Mouse (Mus musculus): ENCODE data around the gene Gm49320. TPM values are rescaled to one million over a fixed set of nuclear protein-coding genes. Genes with fewer than 3 reads are reported as not detected.
A peak's percentile ranks its signal among the peaks of the same experiment; 100 is the strongest.
"Not testable (repeated sequence)": the region's sequence is repeated elsewhere in the genome, so short reads cannot be mapped to it uniquely, and the experiment has no call there.

The Gm49320 gene
- total RNA-seq, 2 experiments from 2014 or later: 0.46 to 0.62 TPM

DNA sequence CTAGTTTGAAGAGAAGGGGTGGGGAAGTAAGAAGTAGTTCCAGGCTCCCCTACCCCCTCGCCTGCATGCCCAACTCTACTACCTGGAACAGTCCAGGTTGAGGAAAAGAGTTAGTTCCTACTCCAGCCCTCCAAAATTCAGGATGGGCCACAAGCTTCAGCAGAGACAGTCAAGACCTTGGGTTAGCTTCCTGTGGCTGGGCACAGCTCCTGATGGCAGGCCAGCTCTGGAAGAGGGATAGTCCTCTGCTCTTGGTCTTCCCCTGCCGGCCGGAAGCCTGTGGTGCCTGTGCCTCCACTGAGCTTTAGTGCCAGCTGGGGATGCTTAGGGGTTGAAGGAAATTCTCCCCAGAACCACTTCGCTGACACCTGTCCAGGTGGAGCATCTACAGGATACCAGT is 12.3 kb upstream of the Gm49320 start:
- DNase-seq (ENCODE audit: low spot score in 2 of 2): no peak

DNA sequence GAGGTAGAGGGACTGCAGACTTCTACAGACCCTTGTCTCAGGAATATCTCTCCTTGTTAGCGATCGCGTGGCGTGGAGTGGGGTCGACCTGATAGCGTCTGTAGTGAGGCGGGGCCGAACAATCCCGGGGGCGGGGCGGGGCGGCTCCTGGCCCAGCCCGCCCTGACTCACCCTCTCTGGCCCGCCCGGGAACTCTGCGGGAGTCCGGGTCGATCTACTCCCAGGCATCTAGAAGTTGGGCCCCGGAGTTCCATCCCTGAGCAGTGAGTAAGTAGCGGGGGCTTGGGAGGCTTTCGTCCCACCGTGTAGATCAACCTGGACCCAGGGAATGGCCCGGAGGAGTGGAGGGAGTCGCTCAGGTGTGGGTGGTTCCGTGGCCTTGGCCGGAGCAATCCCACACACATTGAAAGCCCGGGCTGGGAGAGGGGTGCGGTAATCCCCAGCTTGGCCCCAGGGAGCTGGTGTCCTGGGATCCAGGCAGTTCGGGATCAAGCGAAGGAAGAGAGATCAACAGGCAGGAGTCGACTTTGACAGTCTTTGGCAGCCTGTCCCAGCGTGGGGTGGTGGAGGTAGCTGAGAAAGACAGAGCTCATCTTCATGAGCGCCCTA is 11.8 kb upstream of the Gm49320 start, which contains the start of gene Lrrc8e:
Lrrc8e (plus strand) TSS at position 89 of the 609 bp plus-strand sequence.
- DNase-seq (ENCODE audit: low spot score in 2 of 2): no peak

DNA sequence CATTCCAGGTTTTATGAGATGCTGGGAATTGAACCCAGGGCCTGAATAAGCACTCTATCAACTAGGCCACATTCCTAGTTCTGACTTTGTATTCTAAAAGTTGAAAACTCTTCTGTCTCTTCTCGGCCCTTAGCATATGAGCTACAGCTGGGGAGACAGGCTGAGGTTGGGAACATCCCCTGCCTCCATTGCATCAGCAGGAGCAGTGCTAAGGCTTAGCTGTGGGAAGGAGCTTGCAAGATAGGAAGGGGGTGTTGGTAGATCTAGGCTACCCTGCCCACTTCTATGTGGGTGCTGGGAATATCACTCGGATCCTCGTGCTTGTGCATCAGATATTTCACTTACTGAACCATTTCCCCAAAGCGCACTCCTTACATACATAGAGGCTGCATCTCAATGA is 10.7 kb upstream of the Gm49320 start:
- no peak for DNase-seq (ENCODE audit: low spot score in 2 of 2)

DNA sequence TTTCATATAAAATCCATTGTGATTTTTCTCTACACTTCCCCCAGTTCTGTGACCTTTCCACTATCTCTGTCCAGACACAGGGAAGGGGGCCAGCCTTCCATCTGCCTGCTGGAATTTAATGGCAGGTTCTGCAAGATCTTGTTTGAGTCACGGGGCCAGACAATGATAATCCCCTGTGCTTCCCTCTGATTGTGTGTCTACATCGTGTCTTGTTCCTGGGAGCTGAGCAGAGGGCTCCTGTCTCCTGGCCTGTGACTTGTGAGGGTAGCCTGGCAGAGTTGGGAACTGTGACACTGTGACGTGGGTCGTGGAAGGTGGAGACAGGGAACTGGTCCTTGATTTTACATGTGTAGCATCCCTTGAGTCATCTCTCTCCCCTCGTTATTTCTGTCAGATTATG is 8.9 kb upstream of the Gm49320 start:
- DNase-seq (ENCODE audit: low spot score in 2 of 2): no peak

DNA sequence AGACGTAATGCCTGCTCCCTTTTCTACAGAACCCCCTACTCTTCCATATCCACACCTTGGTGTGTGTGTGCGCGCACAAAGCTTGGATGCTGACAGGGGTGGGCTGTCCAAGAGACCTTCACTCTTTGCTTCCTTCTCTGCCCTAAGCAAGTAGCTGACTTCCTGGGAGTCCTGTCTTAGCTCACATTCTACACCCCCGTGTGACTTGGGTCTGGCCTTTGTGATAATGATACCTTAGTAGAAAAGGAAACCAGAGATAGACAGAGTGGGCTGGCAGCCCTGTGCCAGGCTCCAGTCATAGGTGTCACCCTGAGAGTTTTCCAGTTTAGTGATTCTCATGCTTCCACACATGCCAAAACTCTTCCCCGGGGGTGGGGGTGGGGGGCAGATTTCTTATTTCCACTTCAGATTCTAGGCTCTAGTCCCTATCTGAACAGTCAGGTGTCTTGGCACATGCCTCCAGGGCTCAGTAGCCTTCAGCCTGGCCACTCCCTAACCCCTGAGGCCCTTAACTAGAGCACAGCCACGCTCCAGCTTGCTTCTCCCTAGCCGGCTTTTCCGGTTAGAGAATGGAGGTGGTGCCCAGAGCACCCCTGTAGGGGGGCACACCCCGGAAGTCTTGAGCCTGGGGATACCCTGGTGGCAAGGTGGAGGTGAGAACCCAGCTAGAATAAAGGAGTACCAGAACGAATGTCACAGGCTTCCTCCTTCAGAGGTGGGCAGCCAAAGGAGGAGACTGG is 7.9 kb upstream of the Gm49320 start:
- DNase-seq (ENCODE audit: low spot score in 2 of 2): no peak

DNA sequence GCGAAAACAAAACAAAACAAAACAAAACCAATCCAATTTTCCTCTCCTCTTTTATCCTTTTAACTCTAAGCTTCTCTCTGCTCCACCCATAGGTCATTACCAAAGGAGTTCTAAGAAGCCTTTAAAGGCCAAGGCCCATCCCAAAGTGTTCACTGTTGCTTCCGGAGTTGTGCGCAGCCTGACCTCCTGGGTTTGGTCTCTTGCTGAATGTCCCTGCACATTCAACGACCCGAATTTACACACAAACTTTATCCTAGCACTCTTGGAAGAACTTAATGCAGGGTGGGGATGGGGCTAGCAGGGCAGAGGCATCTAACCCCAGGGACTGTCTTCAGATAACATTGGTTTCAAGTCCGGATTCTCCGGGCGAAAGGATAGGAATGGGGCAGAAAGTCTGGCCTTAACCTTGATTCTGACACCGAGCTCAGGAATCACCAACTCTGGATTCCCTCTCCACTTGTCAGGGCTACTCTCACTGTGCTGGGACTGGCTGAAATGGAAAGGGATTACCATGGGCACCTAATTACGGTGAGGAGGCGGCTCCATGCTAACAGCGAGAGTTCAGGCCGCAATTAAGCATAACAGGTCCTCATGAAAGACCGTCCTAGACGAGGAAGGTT is 741 bp upstream of the Gm49320 start:
- DNase-seq (ENCODE audit: low spot score in 2 of 2): no peak

DNA sequence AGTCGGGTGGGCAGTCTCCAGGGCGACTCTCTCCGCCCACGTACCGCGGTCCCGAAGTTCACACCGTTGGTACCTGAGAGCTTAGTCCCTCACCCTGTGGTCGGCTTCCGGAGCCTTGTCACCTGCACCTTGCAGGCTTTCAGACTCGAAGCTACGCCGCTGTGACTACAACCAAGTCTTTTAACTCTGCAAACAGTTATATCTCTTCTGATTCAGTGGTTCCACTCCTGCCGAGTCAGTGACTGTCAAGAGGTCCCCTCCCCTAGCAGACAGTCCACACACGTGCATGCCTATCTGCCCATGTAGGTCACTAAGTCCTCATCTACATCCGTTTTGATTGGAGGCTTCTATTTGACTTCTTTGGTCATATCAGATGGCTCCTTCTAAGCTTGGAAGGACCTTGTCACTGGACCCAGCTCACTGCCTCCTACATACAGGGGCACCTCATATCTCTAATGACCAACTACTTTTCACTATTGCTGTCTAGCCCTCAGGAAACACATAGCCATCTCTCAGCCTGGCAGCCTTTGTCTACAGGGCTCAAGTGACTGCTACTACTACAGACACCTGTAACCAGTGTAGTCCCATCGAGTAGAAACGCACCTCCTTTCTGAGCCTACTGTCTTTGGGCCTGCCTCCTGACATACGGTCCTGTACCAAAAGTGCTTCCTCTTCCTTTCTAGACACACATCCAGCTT is 677 bp downstream of the Gm49320 start:
- no peak for DNase-seq (ENCODE audit: low spot score in 2 of 2)

DNA sequence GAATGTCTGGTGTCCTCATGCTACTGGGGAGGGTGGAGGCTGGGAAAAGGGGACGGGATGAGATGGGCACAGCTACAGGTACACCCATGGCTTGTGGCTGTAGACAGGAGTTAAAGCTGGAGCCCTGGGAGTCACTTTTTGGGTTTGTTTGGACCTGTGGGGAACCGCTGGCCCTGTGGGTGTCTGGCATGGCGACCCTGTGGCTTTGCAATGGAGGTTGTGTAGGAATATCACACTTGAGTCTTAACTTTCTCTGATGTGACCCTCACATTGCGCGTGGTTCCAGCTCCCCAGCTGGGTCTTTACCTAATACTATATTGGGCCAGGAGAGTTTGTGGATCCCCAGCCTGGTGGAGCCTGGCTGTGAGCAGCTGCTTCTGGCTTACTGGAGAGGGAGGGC is 6.4 kb downstream of the Gm49320 start:
- no peak for DNase-seq (ENCODE audit: low spot score in 2 of 2)

DNA sequence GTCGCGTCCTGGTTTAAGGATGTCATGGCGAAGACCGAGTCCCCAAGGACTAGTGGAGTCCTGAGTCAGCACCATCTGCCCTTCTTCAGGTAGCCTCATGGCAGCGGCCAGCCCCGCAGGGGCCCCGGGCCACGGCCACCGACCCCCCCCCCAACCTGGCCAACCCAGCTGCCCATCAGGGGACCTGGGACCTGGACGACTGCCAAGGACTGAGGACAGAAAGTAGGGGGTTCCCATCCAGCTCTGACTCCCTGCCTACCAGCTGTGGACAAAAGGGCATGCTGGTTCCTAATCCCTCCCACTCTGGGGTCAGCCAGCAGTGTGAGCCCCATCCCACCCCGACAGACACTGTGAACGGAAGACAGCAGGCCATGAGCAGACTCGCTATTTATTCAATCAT is 7.1 kb downstream of the Gm49320 start:
- DNase-seq (ENCODE audit: low spot score in 2 of 2): no peak

DNA sequence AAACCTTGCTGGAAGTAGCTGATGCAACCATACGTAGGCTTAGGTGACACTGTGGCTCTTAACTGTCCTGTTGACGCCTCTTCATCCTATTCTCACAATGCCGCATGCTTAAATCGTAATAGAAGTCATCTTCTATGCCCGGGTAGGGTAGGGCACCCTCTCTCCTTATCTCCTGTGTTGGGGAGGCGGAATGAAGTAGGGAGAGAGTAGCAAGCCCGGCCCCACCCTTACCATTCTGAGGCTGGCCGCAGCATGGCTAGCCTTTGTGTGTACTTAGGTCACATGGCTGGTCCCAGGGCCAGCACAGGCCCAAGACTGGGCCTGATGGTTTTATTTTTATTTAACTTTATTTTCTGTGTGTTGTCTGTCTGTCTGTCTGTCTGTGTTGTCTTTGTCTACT is 8.6 kb downstream of the Gm49320 start:
- DNase-seq (ENCODE audit: low spot score in 2 of 2): no peak

DNA sequence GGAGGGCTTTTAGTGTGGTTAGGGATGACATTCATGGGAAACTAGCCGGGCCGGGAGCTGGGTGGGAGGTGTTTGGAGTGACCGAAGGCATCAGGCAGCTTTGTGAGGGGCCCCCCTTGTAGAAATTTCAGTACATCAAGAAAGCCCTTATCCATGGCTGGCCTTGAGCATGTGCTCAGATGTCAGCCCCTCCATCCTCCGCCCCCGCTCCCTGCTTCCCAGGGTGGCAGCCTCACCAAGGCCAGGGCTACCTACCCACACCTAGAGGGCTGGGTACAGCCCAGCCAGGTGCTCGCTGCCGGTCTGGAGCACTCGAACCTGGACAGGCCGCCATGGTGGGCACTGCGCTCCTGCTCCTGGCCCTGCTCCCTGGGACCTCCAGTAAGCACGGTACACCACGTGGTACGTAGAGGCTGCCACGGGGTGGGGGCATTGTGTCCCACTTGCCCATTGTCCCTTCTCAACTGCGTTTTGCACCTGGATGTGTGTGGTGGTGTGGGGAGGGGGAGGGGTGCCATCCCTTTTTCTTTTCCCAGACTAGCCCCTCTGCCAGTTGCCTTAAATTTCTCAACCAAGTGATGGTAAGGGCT is 9.4 kb downstream of the Gm49320 start, which contains the start of gene Tgfbr3l:
Tgfbr3l (plus strand) TSS at position 264 of the 590 bp plus-strand sequence.
- DNase-seq (ENCODE audit: low spot score in 2 of 2): no peak

DNA sequence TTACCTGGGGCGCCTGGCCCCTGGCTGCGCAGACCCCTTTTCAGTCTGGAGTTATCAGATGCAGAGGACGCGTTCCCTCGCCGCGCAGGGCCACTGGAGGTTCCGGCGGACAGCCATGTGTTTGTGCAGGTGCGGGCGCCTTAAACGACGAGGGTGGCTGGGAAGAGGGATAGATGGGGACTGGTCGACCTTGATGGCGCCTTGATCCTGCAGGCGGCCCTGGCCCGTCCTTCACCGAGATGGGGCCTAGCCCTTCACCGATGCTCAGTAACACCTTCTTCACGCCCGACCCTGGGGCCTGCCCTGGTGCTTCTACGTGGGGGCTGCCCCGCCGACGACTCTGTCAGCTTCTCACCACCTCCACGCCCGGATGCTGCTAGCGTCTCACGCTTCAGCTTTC is 10.5 kb downstream of the Gm49320 start:
- no peak for DNase-seq (ENCODE audit: low spot score in 2 of 2)

DNA sequence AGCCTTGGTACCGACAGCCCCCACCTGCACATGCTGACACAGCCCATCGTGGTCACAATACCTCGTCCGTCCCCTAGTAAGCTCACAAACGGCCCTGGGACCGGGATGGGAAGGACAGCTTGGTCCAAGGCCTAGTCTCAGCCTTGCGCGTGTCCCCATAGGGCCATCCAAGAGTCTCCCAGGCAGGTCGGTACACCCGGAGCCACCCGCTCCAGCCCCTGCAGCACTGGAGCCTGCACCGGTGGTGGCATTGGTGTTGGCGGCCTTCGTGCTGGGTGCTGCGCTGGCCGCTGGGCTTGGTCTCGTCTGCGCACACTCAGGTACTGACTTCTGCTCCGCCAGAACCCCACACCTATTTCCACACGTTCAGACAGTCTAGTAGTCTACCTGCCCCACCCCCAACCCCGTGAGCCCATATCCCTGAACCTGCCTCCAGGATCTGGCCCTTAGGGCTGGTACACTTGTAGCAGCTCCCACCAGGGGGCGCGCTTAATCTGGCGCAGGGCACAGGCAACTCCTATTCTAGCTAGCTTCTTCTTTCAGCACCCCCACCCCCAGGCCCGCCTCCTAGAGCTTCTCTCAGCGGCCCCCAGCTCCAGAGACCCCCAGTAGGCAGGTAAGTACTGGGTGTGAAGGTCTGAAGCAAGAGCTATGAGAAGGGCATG is 11.8 kb downstream of the Gm49320 start:
- DNase-seq (ENCODE audit: low spot score in 2 of 2): peak; percentile 80 to 91

DNA sequence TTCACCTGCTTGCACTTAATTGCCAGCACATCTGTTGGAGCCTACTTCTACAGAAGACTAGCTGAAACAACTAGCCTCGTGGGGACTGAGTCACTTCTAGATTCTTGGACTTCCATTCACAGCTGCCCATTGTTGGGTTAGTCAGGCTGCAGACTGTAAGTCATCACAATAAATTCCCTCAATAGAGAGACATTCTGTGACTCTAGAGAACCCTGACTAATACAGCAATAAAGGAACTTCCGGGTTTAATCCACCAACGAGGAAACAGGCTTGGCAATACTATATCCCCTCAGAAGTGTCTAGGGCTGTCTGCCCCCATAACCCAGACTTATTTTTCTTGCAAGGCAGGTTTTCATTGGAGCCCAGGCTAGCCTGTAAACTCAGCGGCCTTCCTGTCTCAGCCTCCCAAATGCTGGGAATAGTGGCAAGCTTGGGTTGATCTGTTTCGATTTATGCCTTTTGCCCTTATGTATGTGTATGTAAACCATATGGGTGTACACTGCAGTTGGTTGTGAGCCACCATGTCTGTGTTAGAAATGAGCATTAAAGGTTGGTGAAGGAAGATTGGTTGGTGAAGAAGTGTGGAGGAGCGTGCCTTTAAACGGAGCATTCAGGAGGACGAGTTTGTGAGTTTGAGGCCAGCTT is 13.6 kb downstream of the Gm49320 start:
- no peak for DNase-seq (ENCODE audit: low spot score in 2 of 2)

DNA sequence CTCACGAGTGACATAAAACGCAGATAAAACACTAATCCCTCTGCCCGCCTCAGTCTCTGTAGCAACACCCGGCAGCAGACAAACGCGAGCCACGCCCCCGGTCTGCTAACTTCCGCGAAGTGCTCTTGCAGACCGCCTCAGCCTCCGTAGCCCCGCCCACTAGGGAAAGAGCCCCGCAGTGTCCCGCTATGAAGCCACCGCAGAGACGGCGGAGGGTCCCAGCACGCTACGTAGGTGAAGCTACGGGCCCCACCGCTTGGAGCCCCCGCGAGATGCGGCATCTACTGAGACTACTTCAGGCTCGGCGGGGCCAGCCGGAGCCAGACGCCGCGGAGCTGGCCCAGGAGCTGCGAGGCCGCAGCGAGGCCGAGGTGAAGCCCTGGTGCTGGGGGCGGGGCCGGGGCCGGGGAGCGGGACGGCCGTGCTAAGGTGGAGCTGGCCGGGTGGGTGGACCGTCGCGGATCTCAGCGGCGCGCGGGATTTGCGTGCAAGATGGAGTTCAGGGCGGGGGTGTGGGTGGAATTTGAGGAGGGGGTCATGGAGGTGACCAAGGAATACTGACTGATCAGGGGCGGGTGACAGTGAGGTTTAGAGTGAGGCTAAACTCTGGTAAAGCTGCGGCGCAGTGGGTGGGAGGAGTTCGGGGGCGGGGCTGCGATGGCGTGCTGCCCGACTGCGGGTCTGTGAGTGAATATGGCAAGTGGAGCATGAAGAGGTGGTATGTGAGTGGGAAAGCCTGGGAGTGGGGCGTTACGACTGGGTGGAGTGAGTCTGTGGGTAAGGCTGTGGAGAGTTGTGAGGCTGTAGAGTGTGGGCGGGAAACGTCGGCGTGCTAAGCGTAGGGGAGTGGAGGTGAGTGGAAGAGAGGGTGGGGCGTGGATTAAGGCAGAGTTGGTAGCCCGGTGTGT is 14.5 kb downstream of the Gm49320 start, which contains the start of gene Snapc2:
Snapc2 (plus strand) TSS at position 147 of the 908 bp plus-strand sequence.
- peak; percentile 93 to 96 for DNase-seq (ENCODE audit: low spot score in 2 of 2)

DNA sequence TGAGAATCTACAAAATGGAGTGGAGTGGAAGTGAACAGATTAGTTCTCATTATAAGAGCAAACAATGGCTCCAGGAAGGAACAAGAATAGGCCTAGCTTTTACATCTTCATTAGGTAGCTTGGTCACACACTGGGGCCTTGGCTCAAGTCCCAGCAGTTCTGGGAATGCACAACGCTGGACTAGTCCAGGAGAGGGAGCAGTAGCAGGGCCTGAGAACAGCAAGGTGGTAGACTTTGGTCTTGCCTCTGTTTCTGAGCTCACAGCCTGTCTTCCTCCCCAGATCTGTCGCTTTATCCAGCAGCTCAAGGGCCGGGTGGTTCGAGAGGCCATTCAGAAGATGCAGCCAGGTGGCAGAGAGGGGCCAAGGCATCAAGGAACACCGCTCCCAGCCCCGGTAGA is 15.3 kb downstream of the Gm49320 start:
- DNase-seq (ENCODE audit: low spot score in 2 of 2): peak in 1 of 2 experiments; percentile 70

DNA sequence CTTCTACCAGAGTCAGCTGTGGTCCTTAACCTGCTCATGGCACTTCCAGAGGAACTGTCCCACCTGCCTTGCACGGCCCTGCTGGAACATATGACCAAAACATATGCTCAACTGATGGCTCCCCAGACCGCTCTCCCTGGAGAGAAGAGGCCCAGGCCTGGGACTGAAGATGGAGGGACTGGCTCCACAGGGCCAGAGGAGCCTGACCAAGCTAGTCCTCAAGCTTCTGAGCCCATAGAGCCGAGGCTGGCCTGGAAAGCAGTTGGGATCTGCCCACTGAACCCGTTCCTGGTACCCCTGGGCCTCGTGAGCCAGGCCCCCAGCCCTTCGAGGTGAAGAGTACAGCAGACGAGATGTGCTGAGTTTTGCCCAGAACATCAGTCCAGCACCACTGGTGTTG is 16.8 kb downstream of the Gm49320 start:
- not testable (repeated sequence) for DNase-seq (ENCODE audit: low spot score in 2 of 2)

DNA sequence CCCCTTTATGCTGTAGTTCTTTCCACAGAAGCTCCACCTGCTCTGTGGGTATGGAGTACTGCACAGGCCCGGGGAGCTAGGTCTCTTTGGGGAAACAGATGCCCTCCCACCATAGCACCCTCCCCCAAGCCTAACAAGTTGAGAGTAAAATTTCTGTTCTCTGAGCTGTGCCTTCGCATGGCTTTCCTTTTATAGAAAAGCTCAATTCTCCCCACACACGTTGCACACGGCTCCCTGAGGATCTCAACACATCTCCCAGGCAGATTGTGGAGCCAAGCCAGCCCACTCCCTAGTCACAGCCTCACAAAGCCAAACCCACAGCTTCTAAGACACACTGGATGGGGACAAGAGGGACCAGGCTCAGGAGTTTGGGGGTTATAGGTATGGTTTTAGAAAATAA is 18.2 kb downstream of the Gm49320 start:
- DNase-seq (ENCODE audit: low spot score in 2 of 2): peak; percentile 87 to 93

DNA sequence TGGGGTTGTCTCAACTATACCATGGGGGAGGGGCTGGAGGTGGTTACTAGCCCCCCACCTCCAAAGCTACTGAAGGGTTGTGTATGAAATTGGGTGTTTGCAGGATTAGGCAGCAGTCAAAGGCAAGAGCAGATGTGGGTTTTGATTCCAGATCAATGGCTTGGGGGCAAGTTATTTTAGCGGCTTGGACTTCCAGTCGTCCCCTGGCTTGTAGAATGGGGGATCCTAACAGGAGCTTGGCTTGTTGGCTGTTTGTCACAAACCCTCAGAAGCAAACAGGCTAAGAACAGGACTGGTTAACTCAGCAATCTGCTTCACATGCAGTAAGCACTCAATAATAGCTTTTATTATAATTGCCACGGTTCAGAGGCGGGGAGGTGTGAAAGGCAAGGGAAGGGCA is 18.7 kb downstream of the Gm49320 start:
- DNase-seq (ENCODE audit: low spot score in 2 of 2): peak in 1 of 2 experiments; percentile 52
